Mouse (Mus musculus): ENCODE measurements around the gene Egr4.

The Egr4 gene

DNA sequence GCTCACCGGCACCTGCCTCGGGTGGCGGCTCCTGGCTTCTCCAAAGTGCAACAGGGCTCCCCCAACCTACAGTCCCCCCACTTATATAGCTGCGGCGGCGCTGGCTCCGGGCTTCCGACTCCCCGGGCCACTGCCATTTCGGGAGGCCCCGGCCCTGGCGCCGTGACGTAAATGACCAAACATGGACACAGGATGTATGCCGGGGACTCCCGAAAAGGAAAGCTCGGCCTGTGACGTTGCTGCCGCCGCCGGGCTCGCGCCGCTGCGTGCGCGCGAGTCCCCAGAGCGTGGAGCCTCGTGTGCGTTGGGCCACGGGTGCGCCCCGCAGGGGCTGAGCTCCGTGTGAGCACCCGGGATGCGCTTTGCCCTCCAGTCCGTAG lies at the start of gene Egr4:
Gene Egr4 (minus strand): TSS at position 59 of the 380 bp plus-strand sequence.
- DNase-seq, result peak; percentile 21

GRCm38 (mm10) chr6:85562374-85562773 lies 49.0 kb upstream of the Egr4 start:
- no peak for DNase-seq

DNA sequence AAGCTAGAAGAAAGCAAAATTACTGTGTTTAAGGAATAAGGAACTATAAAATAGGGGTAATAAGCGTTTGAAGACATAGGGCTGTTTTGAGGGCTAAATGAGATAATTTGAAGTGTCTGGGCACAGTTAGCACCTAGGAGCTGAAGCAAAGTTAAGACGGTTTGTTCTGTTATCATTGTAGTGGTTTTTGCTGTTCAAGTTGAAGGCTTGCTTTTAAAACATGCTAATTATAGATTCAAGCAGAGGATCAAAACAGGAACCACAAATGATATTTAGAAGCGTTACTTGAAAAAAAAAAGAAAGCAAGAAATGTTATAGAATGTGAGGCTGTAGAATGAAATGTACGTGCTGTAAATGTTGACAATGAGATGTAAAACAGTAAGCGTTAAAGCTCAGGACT lies 34.3 kb upstream of the Egr4 start:
- no peak for DNase-seq

- no peak for DNase-seq
These were observed 31.0 kb upstream of the Egr4 start for GRCm38 (mm10) chr6:85544251-85544881.

DNA sequence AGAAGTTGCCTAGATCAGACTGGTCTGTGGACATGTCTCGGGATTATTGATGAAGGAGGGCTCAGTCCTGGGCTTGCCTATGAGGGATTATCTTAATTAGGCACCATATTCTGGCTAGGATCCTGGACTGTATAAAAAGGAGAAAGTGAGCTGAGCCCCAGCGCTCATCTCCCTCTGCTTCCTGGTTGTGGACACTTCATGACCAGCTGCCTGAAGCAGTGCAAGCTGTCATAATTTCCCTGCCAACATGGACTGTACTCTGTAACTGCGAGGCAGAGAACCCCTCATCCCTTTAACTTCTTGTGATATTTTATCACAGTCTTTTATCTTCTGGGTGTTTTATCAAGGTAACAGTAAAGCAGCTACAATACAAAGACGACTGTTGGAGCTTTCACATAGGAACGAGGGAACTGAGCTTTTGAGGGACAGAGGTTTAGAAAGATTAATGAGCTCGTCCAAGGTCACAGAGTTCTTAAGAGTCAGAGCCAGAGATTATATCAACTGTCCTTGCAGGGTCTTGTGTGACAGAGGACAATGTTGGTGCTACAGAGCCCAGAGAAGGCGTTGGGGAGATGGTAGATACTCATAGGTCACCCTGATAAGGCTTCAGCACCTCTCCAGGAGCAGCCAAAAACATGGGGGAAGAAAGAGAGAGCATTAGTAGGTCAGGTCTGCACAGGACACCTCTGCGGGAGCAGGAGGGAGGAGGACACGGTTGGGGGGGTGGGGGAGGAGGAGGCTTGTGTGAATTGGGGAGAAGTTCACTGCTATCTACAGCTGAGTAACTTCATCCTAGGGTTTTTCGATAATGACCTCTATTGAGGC lies 30.2 kb upstream of the Egr4 start:
- DNase-seq, result no peak

GRCm38 (mm10) chr6:85522825-85523224 lies 9.4 kb upstream of the Egr4 start:
- no peak for DNase-seq

DNA sequence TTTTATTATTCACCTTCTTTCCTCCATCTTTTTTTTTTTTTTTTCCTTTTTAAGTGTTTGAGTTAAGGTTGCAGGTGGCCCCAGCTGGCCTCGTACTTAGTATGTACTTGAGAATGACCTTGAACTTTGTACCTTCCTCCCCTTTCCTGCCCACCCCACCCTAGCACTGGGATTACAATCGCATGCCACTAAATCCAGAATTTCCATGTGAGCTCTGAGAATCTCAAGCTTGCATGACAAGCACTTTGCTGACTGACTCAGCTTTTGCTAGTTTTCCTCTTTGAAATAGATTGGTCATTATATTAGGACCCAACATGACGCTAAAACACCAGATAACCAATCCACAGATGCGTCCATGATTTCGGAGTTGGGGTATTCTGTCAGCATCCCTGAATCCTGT lies 8.6 kb upstream of the Egr4 start:
- DNase-seq, result no peak

- no peak for DNase-seq
These were observed 4.8 kb upstream of the Egr4 start for GRCm38 (mm10) chr6:85518091-85518693.

DNA sequence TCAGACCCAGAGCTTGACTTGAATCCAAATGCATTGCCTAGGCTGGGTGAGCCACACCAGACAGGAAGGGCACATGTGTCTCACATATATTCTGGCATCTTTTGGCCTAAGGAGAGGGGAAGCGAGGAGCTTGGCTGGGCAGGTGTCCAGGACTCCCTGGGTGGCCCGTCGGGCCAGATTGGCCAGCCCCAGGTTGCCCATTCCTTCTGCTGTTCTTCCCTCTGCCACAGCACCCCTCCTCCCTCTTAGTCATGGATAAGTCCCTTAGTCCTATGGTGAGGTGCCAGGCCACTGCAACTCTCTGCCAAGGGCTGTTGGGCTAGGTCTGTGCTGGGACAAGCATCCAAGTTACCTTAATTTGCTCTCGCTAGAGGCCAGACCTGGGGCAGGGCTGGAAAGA lies 2.6 kb upstream of the Egr4 start:
- no peak for DNase-seq

DNA sequence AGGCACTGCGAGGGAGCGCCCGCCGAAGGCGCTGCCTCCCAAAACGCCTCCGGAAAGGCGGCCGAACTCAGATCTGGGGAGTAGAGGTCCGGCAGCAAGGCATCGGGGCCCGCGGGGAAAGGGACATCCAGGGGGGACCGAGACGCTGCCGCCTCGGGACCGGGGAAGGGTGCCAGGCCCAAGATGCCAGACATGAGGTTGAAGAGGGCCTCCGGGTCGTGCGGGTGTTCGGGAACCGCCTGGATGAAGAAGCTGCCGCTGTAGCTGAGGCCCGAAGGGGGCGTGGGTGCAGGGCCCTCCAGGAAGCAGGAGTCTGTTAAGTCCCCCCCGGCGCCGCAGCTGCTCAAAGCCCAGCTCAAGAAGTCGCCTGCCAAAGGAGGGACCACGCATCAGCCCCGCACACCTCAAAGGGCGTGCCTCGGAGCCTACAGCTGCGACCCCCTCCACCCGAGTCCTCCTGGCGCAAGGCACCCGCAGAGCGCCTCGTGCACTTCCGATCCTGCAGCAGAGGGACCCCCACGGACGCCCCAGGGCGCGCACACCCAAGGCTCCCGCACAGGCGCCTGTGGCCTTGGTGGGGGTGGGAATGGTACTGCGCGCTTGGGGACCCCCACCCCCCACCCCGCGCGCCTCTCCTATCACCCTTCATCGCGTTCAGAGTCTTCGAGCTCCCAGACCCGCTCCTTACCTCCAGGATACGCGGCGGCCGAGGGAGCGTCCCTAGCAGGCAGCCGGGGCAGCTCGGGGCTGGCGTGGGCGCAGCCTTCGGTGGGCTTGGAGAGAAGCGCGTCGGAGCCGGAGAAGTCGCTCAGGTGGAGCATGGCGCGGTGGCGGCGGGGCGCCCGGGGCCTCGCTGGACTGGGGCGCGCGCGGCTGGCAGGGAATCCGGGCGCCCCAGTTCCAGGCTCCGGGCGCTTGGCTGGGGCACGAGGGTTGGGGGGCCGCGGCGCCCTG lies 535 bp downstream of the Egr4 start:
- no peak for DNase-seq

- no peak for DNase-seq
These were observed 1.3 kb downstream of the Egr4 start for GRCm38 (mm10) chr6:85512056-85512440.

GRCm38 (mm10) chr6:85511286-85512055 lies 1.9 kb downstream of the Egr4 start:
- DNase-seq, result peak; percentile 57

DNA sequence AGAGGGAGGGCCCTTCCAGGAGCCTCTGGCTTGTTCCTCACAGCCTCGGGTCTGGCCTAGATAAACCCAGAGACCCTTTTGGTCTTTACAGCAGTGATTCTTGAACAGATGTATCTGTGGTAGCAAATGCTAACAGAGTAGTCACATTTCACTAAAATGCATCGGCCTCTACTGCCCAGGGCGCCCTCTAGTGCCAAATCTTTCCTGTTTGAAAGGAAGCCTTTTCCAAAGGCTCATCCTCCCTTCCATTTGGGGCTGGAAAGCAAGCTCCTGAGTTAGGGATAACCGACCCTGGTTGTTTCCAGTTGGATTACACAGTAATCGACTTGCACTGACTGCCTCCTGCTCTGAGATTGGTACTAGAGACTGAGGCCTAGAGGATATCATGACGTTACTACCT lies 2.9 kb downstream of the Egr4 start:
- DNase-seq, result peak; percentile 18

DNA sequence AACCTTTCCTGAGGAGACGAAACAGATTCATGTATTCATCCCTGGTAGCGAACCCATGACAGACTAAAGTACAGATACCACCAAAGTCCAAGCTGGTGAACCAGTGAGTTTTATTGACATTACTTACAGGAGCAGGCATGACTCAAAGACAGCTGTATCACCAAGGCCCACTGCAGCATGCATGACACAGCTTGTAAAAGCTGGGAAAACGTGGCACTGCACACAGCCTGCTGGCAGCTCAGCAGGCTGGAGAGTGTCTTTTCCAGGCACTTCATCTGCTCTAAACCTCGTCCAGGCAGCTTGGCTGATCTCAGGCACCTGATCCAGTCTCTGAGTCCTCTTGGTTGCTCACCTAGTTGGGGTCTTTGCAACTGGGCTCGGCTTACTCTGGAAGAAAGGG lies 4.8 kb downstream of the Egr4 start:
- DNase-seq, result no peak

DNA sequence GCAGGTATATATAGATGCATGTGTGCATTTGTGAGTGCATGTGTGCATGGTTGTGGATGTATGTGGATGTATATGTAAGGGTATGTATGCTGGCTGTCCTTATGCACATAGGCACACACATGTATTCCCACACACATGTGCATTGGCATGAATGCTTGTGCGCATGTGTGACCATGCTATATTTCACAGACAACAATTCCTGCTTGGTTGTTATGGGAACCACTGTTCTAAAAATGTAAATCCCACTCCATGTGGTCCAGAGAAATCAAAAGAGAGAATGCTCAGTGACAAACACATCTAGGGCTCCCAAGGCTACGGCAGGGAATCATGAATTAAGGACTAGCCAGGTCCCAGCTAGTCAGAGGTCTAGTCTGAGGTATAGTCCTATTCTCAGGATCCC lies 8.5 kb downstream of the Egr4 start:
- no peak for DNase-seq

DNA sequence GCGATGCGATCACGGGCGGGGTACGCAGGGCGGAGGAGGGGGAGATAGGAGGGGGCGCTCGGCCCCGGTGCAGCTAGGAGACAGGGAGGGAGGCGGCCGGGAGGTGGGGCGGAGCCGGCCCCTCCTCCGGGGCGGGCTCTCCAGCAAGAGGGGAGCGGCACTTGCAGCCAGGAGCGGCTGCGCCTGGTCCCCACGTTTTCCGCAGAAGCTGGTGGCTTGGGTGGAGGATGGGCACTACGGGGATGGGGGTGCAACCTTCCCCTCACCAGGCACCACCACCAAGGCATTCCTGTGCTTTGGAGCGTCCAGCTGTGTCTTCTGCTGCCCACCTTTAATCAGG lies 10.5 kb downstream of the Egr4 start, which contains the start of gene Fbxo41:
Gene Fbxo41 (minus strand): TSS at position 84 of the 340 bp plus-strand sequence.
- DNase-seq, result peak; percentile 13

GRCm38 (mm10) chr6:85502103-85502910 lies 11.1 kb downstream of the Egr4 start:
- no peak for DNase-seq

DNA sequence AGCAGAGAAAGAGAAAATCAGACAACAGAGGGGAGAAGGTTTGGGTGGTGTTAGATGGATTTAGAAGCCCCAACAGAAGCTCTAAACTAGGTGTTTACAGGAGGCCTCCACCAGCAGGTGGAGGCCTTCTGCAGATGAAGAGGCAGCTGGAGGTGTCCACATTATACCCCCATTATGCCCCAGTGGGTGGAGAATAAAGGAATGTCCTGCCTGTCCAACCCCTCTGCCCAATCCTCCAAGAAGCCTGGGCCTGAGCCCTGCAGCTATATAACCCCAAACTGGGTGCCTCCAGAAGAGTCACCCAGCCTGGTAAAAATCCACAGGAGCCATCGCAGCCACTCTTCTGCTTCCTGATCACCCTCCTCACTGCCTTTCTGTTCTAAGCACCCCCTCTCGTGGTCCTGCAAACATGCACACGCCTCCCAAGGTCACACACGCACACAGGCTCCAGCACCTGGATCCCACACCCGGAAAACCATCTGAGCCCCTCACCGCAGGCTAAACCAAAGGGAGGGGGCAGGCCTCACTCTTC lies 11.8 kb downstream of the Egr4 start:
- no peak for DNase-seq

GRCm38 (mm10) chr6:85500416-85500815 lies 13.0 kb downstream of the Egr4 start:
- DNase-seq, result no peak

- DNase-seq, result no peak
These were observed 15.2 kb downstream of the Egr4 start for GRCm38 (mm10) chr6:85498147-85498546.

DNA sequence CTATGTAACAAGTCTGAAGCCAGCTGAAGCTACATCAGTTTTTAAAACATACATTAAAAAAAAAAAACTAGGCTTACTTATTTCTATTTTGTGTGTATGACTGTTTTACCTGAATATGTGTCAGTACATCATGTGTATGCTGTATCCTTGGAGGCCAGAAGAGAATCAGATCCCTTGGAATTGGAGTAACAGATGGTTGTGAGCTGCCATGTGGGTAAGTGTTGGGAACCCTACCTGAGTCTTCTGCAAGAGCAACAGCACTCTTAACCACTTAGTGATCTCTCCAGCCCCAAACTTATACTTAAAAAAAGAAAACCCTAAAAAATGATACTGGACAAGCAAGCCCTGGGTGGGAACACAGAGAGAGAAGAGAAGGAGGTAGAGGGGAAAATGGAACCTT lies 16.4 kb downstream of the Egr4 start:
- DNase-seq, result no peak

Data from kidney, postnatal 14 days (tissue).